Mouse (Mus musculus): ENCODE measurements around the gene Sypl.

Sypl gene

GRCm38 (mm10) chr12:32953596-32954215 is at the start of gene Sypl:
Gene Sypl, plus strand, starts transcription at chr12:32953891.
- in situ Hi-C loops (cut with MboI; ENCODE audit: low sequenced_read_pairs): no loop called here

DNA sequence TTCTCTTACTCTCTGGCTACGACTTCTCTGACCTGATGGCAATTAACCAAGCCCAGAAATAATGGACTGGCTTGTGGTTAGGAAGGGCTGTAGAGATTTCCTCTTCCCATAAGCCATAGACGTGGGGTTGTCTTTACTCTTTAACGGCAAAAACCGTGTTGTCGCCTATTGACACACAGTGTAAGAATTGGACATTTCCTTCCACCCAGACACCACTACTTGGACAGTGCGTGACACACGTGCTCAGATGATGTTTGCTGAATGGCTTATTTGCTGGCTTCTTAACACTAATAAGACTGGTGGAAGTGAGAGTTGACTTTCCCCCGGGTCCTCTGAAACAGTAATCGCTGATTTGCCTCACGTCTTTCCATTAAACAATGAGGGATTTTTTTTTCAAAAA is 44.0 kb upstream of the Sypl start:
- in situ Hi-C loops (cut with MboI; ENCODE audit: low sequenced_read_pairs): loop anchor here (25.0 kb wide), 1 partner anchor 103 kb away; no protein-coding TSS in a partner anchor

DNA sequence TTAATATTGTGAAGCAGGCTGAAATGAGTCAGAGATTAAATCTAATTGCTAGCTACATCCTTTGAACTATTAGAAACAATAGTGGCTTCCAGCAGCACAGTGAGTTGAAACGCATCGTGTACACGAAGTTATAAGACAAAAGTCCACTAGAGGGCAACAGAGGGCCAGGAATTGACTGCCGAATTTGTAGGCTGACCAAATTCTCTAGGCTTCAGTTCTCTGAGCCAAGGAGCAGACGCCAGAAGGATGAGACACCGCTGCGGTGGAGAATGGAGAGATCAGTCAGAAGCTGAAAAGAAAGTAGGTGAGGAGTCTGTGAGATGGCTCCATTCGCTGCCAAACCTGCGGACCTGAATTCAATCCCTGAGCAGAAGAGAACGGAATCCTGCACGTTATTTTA is 43.6 kb upstream of the Sypl start:
- in situ Hi-C loops (cut with MboI; ENCODE audit: low sequenced_read_pairs): loop anchor here (25.0 kb wide), 1 partner anchor 102 kb away; no protein-coding TSS in a partner anchor

GRCm38 (mm10) chr12:32910560-32911194 is 43.0 kb upstream of the Sypl start:
- in situ Hi-C loops (cut with MboI; ENCODE audit: low sequenced_read_pairs): loop anchor here (25.0 kb wide), 1 partner anchor 102 kb away; no protein-coding TSS in a partner anchor

GRCm38 (mm10) chr12:32911569-32911968 is 42.1 kb upstream of the Sypl start:
- in situ Hi-C loops (cut with MboI; ENCODE audit: low sequenced_read_pairs): loop anchor here (25.0 kb wide), 1 partner anchor 101 kb away; no protein-coding TSS in a partner anchor

- in situ Hi-C loops (cut with MboI; ENCODE audit: low sequenced_read_pairs): loop anchor here (25.0 kb wide), 1 partner anchor 100 kb away; no protein-coding TSS in a partner anchor
Observed at GRCm38 (mm10) chr12:32912772-32913171, 40.9 kb upstream of the Sypl start.

DNA sequence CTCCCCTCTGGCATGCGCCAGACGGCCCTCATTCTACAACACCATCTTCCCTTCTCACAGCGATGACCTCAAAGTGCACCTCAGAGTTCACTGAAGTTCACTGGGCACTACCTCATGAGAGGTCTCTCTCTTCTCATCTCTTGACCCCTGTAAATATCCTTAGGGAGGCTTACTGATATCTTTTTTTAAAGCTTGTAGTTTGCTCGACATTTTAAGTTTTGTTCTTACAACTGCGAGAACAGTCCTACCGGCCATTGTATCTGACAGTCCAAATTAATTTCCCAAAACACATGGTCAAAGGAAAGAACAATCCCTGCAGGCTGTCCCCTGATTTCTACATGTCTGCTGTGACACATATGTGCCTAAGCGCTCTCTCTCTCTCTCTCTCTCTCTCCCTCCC is 35.0 kb upstream of the Sypl start:
- in situ Hi-C loops (cut with MboI; ENCODE audit: low sequenced_read_pairs): loop anchor here (25.0 kb wide), 1 partner anchor 94 kb away; no protein-coding TSS in a partner anchor

DNA sequence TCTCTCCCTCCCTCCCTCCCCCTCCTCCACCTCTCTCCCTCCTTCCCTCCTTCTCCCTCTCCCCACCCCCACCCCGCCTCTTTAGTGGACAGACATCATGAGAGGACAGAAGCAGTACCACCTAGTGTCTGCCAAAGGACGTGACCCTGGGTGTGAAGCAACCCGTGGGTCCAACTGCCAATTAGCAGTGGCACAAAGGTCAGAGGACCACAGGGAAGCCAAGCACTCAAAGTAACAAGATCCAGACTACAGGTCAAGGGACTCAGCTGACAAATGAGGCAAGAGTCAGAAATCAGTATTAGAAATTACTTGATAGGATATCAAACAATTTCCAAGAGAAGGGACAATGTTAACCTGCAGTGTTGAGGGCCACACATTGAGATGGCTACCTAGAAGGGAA is 34.6 kb upstream of the Sypl start:
- in situ Hi-C loops (cut with MboI; ENCODE audit: low sequenced_read_pairs): loop anchor here (25.0 kb wide), 1 partner anchor 93 kb away; no protein-coding TSS in a partner anchor

DNA sequence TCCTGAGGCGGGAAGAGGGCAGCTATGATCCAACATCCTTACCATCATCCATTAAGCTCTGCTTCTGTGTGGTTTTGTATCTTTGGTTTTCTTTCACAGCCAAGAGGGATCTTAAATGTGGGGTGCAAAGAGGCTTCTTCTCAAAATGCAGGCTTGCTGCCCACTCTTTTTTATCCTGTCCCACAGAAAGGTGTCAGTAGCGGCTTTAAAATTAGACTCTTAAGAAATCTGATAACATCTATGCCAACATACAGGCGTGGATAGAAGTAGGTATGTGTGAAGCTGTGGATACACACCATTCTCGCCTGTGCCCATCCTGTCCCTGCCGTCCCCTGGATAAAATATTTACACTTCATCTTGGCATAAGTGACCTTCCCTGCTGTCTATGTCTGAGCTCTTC is 34.2 kb upstream of the Sypl start:
- in situ Hi-C loops (cut with MboI; ENCODE audit: low sequenced_read_pairs): loop anchor here (25.0 kb wide), 1 partner anchor 93 kb away; no protein-coding TSS in a partner anchor

DNA sequence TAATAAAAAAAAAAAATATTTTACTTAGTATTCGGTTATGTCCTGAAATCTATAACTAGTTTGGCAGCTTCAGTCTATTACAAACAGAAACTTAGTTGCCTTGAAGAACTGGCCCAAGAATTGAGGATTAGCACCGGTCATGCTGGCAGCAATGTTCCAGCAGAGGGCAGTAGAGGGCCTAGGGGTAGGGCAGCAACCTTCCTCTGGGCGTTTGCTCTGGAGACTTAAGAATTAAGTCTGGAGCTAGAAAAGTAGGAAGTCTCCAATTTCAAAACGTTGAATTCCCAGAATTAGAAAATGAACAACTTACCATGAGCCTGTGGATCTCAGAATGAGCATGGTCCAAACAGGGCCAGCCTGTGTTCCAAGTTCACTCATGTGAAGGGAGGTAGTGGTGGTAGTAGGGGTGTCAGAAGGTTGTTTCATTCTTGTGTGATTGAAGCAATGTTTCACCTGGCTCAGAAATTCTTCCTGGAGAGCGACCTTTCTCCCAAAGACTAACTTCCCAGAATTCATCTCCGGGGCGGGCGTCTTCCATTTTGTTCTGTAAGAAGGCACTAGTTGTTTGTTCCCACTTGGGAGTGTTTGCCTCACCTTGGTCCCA is 33.4 kb upstream of the Sypl start:
- in situ Hi-C loops (cut with MboI; ENCODE audit: low sequenced_read_pairs): loop anchor here (25.0 kb wide), 1 partner anchor 92 kb away; no protein-coding TSS in a partner anchor

GRCm38 (mm10) chr12:32921071-32921470 is 32.6 kb upstream of the Sypl start:
- in situ Hi-C loops (cut with MboI; ENCODE audit: low sequenced_read_pairs): loop anchor here (25.0 kb wide), 1 partner anchor 91 kb away; no protein-coding TSS in a partner anchor

DNA sequence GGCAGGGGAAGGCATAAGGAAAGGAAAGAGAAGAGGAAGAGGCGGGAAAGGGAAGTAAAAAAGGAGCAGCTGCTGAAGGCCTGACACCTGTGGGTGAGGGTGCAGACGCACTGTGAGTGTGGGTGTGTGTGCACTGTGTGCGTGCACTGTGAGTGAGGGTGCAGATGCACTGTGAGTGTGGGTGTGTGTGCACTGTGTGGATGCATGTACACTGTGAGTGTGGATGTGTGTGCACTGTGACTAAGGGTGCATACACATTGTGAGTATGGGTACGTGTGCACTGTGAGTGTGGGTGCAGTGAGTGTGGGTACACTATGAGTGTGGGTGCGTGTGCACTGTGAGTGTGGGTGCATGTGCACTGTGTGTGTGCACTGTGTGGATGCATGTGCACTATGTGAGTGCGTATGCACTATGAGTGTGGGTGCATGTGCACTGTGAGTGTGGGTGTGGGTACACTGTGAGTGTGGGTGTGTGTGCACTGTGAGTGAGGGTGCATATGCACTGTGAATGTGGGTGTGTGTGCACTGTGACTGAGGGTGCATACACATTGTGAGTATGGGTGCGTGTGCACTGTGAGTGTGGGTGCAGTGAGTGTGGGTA is 32.1 kb upstream of the Sypl start:
- in situ Hi-C loops (cut with MboI; ENCODE audit: low sequenced_read_pairs): loop anchor here (25.0 kb wide), 1 partner anchor 91 kb away; no protein-coding TSS in a partner anchor

DNA sequence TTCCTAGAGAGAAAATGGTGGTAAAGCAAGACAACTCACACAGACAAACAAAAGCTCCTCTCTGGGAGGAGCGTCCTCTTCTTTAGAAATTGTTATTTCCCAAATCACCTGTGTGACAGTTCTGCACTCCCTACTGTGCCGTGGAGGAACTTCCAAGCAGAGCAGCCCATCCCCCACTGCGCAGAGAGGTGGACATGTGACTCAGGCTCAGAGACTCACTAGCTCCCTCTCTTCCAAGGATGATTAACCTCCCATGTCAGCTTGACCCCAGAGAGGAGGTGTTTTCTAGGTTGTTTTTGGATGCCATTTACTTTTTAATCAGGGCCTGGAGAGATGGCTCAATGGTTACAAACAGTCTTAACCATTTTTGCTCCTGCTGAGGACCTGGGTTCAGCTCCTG is 29.4 kb upstream of the Sypl start:
- in situ Hi-C loops (cut with MboI; ENCODE audit: low sequenced_read_pairs): loop anchor here (25.0 kb wide), 1 partner anchor 88 kb away; no protein-coding TSS in a partner anchor

- in situ Hi-C loops (cut with MboI; ENCODE audit: low sequenced_read_pairs): no loop called here
Observed at GRCm38 (mm10) chr12:32926331-32927172, 27.1 kb upstream of the Sypl start.

DNA sequence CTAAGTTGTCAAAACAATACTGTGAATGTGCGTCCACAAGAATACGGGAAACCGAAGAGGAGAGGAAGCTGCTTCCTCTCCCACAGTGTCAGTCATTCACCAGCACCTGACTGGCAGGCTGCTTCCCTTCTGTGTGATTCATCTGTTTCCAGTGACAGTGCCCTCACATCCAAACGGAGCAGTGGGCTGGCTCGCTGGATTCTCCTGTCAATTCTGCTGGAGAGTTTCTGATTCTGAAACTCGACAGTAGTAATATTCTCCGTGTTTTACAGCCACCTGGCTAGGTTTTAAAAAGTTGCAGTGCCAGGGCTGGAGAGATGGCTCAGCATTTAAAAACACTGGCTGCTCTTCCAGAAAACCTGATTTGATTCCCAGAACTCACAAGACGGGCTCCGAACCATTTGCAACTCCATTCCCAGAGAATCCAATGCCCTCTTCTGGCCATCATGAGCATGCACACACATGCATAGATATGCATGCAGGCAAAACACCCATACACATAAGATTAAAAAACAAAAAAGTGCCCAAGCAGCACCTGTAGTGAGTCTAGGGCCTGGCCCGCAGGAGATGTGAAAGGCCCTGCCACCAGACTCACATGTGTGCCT is 26.4 kb upstream of the Sypl start:
- in situ Hi-C loops (cut with MboI; ENCODE audit: low sequenced_read_pairs): no loop called here

GRCm38 (mm10) chr12:32928180-32928579 is 25.5 kb upstream of the Sypl start:
- in situ Hi-C loops (cut with MboI; ENCODE audit: low sequenced_read_pairs): no loop called here

GRCm38 (mm10) chr12:32929831-32930513 is 23.7 kb upstream of the Sypl start:
- in situ Hi-C loops (cut with MboI; ENCODE audit: low sequenced_read_pairs): no loop called here

DNA sequence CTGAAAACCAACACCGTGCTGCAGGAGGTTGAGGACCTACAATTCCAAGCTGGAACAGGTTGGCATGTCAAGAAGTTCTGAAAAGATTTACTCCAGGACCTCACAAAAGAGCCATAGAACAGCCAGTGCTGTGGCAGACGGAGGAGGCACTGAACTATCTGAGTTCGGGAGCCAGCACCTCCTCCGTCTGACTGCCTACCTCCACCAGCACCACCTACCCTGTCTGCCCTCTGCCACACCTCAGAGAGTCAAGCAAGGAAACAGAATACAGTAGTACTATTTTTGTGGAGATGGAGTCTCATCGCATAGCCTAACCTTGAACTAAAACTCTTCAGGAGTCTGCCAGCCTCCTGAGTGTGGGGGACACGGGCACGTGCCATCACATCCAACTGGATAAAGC is 23.1 kb upstream of the Sypl start:
- in situ Hi-C loops (cut with MboI; ENCODE audit: low sequenced_read_pairs): no loop called here

- in situ Hi-C loops (cut with MboI; ENCODE audit: low sequenced_read_pairs): no loop called here
Observed at GRCm38 (mm10) chr12:32936246-32936946, 17.3 kb upstream of the Sypl start.

Measured in CH12F3 (cell line).